Mouse (Mus musculus) heart, embryonic 10.5 days (tissue): ENCODE results near the gene Cntnap2. TPM values are rescaled to one million over a fixed set of nuclear protein-coding genes. Genes with fewer than 3 reads are reported as not detected.
"Not testable (repeated sequence)": the region's sequence is repeated elsewhere in the genome, so short reads cannot be mapped to it uniquely, and the experiment has no call there.

Experiments used
- DNase-seq: peaks from one replicate; pipeline ENCODE4 v3.0.0-alpha.2; 2017; ENCODE audit warnings: low spot score
- H3K27ac ChIP-seq: fragments of 300-500 bp; sonication (generic); 2 replicates; pipeline ENCODE4 v1.5.1; 2016; ENCODE audit warnings: mild to moderate bottlenecking
- H3K27me3 ChIP-seq: fragments of 300-500 bp; sonication (generic); 2 replicates; pipeline ENCODE4 v1.6.1; 2016; ENCODE audit warnings: mild to moderate bottlenecking; ENCODE audit not compliant: poor library complexity, insufficient read depth, severe bottlenecking
- H3K36me3 ChIP-seq: fragments of 300-500 bp; sonication (generic); 2 replicates; pipeline ENCODE4 v1.6.1; 2016; ENCODE audit warnings: mild to moderate bottlenecking, moderate library complexity
- H3K4me1 ChIP-seq: fragments of 300-500 bp; sonication (generic); 2 replicates; pipeline ENCODE4 v1.6.1; 2016; ENCODE audit warnings: mild to moderate bottlenecking
- H3K4me3 ChIP-seq: fragments of 300-500 bp; sonication (generic); 2 replicates; pipeline ENCODE4 v1.5.1; 2016; ENCODE audit warnings: mild to moderate bottlenecking, moderate library complexity
- H3K9me3 ChIP-seq: fragments of 300-500 bp; sonication (generic); 2 replicates; pipeline ENCODE4 v1.6.1; 2016; ENCODE audit warnings: mild to moderate bottlenecking, moderate library complexity
- WGBS: fragments of 180-500 bp; shearing (Covaris S2); methylation state at CpG from one replicate; pipeline ENCODE4 v1.1.7; 2016; 5-methylcytosine and 5-hydroxymethylcytosine counted together
- polyA plus RNA-seq: library from polyadenylated mRNA; unstranded; fragments of >200 nt; fragmentation: Nextera tagmentation; extraction: Ambion mirVana; gene quantifications from 2 replicates; pipeline ENCODE4 v1.2.1, GENCODE M21; 2016

Gene Cntnap2
- polyA plus RNA-seq, 1 experiment from 2014 or later, result 1.4 TPM

DNA sequence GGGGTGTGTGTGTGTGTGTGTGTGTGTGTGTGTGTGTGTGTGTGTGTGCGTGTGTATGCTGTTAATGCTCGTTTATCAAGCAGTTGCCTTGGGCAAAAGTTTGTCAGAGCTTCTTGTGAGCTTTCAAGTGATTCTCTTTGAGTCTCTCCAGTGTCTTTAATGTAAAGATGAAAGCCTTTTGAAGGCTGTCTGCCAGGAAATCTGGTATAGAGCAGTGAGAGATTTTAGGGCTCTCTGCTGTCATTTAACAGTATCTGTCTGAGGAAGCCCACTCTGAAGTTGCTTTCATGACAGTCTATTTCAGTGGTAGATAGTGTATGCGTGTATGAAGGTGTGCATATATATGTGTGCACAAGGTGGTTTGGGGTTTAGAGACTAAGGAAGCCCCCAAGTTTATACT lies 1425.2 kb downstream of the Cntnap2 start:
- no peak overlapping the region for H3K4me3 ChIP-seq
- no peaks in the 10 kb centered on the region for H3K9me3 ChIP-seq
- H3K36me3 ChIP-seq, result no peaks in the 10 kb centered on the region
- no peaks in the 10 kb centered on the region for H3K4me1 ChIP-seq
- no peak for DNase-seq
- whole genome bisulfite sequencing, result 74% methylated on average over 3 of the region's 3 CpGs
- no peaks in the 10 kb centered on the region for H3K27me3 ChIP-seq
- no peak overlapping the region for H3K27ac ChIP-seq

DNA sequence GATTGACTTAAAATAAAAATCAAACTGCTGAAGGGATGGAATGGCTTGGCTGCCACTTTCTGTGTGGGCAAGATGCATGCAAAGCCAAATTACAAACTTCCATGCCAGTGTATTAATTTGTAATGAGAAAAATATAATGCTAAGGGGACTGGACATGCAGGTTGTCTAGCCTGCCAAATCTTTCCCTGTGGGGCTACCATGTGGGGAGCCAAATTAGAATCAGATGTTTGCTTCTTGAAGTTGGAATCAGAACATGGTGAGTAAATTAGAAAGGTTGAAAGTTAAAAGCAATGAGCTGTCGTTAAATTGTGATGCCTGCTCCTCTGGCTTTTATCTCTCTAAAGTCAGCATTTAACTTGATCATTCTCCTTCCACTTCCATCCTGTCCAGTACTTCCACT lies 1443.6 kb downstream of the Cntnap2 start:
- H3K4me3 ChIP-seq, result no peak overlapping the region
- no peak overlapping the region for H3K27ac ChIP-seq
- H3K9me3 ChIP-seq, result no peaks in the 10 kb centered on the region
- no peaks in the 10 kb centered on the region for H3K36me3 ChIP-seq
- DNase-seq, result no peak
- H3K27me3 ChIP-seq, result no peaks in the 10 kb centered on the region
- H3K4me1 ChIP-seq, result no peaks in the 10 kb centered on the region
- WGBS, result 77% methylated on average over 1 of the region's 1 CpGs

- DNase-seq, result no peak
- H3K9me3 ChIP-seq, result no peaks in the 10 kb centered on the region
- H3K4me3 ChIP-seq, result no peak overlapping the region
- 74% methylated on average over 1 of the region's 1 CpGs for WGBS
- H3K27ac ChIP-seq, result no peak overlapping the region
- H3K36me3 ChIP-seq, result no peaks in the 10 kb centered on the region
- H3K4me1 ChIP-seq, result no peaks in the 10 kb centered on the region
- no peaks in the 10 kb centered on the region for H3K27me3 ChIP-seq
Measured at GRCm38 (mm10) chr6:46512841-46513240, 1453.7 kb downstream of the Cntnap2 start.

- H3K4me1 ChIP-seq, H3K9me3 ChIP-seq, DNase-seq, H3K27ac ChIP-seq, H3K36me3 ChIP-seq, H3K4me3 ChIP-seq, H3K27me3 ChIP-seq: not testable (repeated sequence)
- WGBS, result 82% methylated on average over 2 of the region's 2 CpGs
Measured at GRCm38 (mm10) chr6:46537586-46537985, 1478.4 kb downstream of the Cntnap2 start.

DNA sequence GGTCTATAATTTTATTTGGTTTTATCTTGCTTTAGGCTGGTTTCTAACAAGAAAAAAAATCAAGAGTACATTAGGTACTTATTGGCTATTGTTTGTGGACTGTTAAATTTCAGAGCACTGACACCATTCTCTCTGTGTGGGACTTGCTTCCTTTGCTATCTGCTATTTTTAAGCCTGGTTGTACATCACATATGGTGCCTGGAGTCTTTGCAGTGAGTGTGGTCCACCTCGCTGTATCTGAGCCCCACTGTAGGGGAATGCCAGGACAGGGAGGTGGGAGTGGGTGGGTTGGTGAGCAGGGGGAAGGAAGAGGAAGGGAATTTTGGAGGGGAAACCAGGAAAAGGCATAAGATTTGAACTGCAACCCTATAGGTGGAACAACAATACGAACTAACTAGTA lies 1504.3 kb downstream of the Cntnap2 start:
- no peaks in the 10 kb centered on the region for H3K36me3 ChIP-seq
- no peaks in the 10 kb centered on the region for H3K27me3 ChIP-seq
- H3K9me3 ChIP-seq, result no peaks in the 10 kb centered on the region
- no peak for DNase-seq
- H3K4me1 ChIP-seq, result no peaks in the 10 kb centered on the region
- no peak overlapping the region for H3K4me3 ChIP-seq
- WGBS, result 70% methylated on average over 2 of the region's 2 CpGs
- no peak overlapping the region for H3K27ac ChIP-seq

GRCm38 (mm10) chr6:46575055-46575454 lies 1515.9 kb downstream of the Cntnap2 start:
- Histone ChIP-seq H3K27ac (no peak overlapping the region), H3K36me3 (no peaks in the 10 kb centered on the region), H3K27me3 (no peaks in the 10 kb centered on the region), H3K9me3 (no peaks in the 10 kb centered on the region), H3K4me1 (no peaks in the 10 kb centered on the region), H3K4me3 (no peak overlapping the region)
- DNase-seq, result no peak
- 68% methylated on average over 3 of the region's 3 CpGs for WGBS

DNA sequence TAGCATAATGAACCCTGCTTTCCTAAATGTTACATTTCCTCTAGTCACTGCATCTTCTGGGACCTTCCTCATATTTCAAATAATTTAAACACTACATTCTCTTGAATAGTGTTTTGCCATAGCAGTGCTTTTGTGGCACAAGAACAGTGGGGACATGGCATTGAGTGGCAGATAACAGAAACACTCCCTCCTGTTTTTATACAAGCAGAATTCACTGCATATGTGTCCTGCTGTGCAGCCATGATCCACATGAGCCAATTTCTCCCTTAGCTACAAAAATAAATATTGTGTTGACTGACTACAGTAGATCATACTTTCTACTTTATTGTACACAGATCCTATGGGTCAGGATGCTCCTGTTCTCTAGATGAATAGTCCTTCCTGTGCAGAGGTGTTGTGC lies 1553.2 kb downstream of the Cntnap2 start:
- DNase-seq, result no peak
- Histone ChIP-seq H3K36me3 (no peaks in the 10 kb centered on the region), H3K9me3 (no peaks in the 10 kb centered on the region), H3K27ac (no peak overlapping the region), H3K4me1 (no peaks in the 10 kb centered on the region), H3K4me3 (no peak overlapping the region), H3K27me3 (no peaks in the 10 kb centered on the region)

- H3K27me3 ChIP-seq, result no peaks in the 10 kb centered on the region
- 81% methylated on average over 3 of the region's 3 CpGs for WGBS
Measured at GRCm38 (mm10) chr6:46612872-46613271, 1553.7 kb downstream of the Cntnap2 start.

GRCm38 (mm10) chr6:46669018-46669417 lies 1609.9 kb downstream of the Cntnap2 start:
- no peaks in the 10 kb centered on the region for H3K9me3 ChIP-seq
- H3K4me1 ChIP-seq, result no peaks in the 10 kb centered on the region
- no peaks in the 10 kb centered on the region for H3K27me3 ChIP-seq
- H3K27ac ChIP-seq, result no peak overlapping the region
- H3K4me3 ChIP-seq, result no peak overlapping the region
- DNase-seq, result no peak
- WGBS, result 73% methylated on average over 1 of the region's 1 CpGs
- H3K36me3 ChIP-seq, result no peaks in the 10 kb centered on the region

More at GRCm38 (mm10) chr6:46612872-46613271, 1553.7 kb downstream of the Cntnap2 start:
- no peaks in the 10 kb centered on the region for H3K9me3 ChIP-seq
- no peaks in the 10 kb centered on the region for H3K4me1 ChIP-seq
- no peak overlapping the region for H3K4me3 ChIP-seq
- H3K36me3 ChIP-seq, result no peaks in the 10 kb centered on the region
- no peak overlapping the region for H3K27ac ChIP-seq
- DNase-seq, result no peak

DNA sequence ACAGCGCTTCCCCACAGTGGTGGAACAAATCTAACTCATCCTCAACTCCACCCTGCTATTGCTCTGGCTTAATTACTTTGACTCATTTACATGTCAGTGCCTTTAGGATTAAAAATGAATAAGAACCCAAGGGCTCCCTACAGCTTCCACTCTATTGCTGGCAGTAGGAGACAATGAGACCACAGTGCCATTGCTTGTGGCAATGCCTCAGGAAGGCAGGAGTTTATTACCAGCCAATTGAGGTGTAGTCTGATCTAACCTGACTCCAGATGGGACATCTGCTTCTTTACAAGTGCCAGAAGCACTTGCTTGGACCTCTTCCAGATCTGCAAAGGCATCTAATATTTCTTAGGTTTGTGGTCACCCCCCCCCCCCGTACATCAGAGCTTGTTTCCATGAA lies 1615.9 kb downstream of the Cntnap2 start:
- no peak for DNase-seq
- no peak overlapping the region for H3K27ac ChIP-seq
- 81% methylated on average over 2 of the region's 2 CpGs for WGBS
- no peaks in the 10 kb centered on the region for H3K4me1 ChIP-seq
- H3K36me3 ChIP-seq, result no peaks in the 10 kb centered on the region
- no peaks in the 10 kb centered on the region for H3K27me3 ChIP-seq
- H3K4me3 ChIP-seq, result no peak overlapping the region
- H3K9me3 ChIP-seq, result no peaks in the 10 kb centered on the region

- Histone ChIP-seq H3K4me3 (no peak overlapping the region), H3K36me3 (no peaks in the 10 kb centered on the region), H3K27me3 (no peaks in the 10 kb centered on the region), H3K9me3 (no peaks in the 10 kb centered on the region), H3K27ac (no peak overlapping the region), H3K4me1 (no peaks in the 10 kb centered on the region)
- 76% methylated on average over 4 of the region's 4 CpGs for WGBS
- no peak for DNase-seq
Measured at GRCm38 (mm10) chr6:46675621-46676020, 1616.5 kb downstream of the Cntnap2 start.

- 71% methylated on average over 1 of the region's 1 CpGs for WGBS
Measured at GRCm38 (mm10) chr6:46696187-46696586, 1637.0 kb downstream of the Cntnap2 start.

DNA sequence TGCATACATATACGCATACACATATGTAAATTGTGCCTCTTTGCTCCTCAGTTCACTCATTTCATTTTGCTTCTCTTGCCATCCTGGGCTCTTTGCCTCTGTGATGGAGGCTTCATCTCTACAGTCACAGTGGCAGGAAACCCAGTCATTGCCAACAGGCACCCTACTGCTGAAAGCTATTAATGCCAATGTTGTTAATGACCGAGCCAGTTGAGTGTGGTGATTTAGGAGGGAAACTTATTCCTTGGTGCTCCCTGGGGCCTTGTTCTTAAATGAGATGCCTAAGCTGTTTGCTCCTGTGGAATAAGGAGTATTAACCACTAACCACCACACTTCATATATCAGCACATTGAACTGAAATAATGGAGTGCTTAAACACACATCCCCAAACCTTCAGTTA lies 1640.2 kb downstream of the Cntnap2 start:
- Histone ChIP-seq H3K27me3 (no peaks in the 10 kb centered on the region), H3K9me3 (no peaks in the 10 kb centered on the region), H3K27ac (no peak overlapping the region), H3K4me1 (no peaks in the 10 kb centered on the region), H3K36me3 (no peaks in the 10 kb centered on the region), H3K4me3 (no peak overlapping the region)
- no peak for DNase-seq
- 83% methylated on average over 2 of the region's 2 CpGs for WGBS

More at GRCm38 (mm10) chr6:46696187-46696586, 1637.0 kb downstream of the Cntnap2 start:
- DNase-seq, result no peak
- H3K27me3 ChIP-seq, result no peaks in the 10 kb centered on the region
- no peak overlapping the region for H3K27ac ChIP-seq
- H3K9me3 ChIP-seq, result no peaks in the 10 kb centered on the region
- no peaks in the 10 kb centered on the region for H3K36me3 ChIP-seq
- H3K4me1 ChIP-seq, result no peaks in the 10 kb centered on the region
- H3K4me3 ChIP-seq, result no peak overlapping the region

DNA sequence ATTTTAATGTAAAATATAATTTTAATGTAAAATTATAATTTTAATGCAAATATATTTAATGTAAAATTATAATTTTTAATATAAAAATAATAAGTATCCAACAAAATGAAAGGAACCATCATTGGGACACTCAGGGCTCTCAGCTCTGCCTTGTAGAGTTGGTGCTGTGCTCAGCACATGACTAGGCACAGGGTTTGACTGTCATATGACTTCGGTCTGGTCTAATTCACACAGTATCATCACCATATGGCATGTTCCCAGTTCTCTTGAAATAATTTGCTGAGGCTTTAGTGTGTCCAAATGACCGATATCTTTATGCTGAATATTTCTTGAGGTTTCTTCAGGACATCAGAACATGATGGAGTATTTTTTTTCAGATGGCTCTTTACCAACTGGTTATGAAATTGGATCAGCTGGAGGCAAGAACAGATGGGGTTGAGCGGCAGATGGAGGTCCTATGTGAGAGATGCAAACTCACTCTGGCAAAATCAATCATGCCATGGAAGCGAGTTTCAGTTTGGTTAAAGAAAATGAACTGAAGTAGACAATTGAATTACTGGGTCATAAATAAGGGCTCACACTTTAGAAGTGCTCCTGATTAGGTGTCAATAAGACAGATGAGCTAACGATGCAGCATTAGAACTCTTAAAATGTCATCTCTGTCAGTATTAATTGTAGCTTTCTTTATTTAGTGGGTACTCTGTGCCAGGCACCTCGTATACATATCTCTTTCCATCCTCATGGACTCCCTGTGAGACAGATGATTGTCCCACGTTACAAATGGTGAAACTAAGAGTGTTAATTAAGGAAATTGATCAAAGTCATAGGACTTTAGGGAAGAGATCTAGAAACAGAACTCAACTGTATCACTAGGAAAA lies 1645.4 kb downstream of the Cntnap2 start:
- DNase-seq, result no peak
- no peak overlapping the region for H3K27ac ChIP-seq
- no peak overlapping the region for H3K4me3 ChIP-seq
- 77% methylated on average over 7 of the region's 7 CpGs for WGBS
- no peaks in the 10 kb centered on the region for H3K36me3 ChIP-seq
- no peaks in the 10 kb centered on the region for H3K9me3 ChIP-seq
- no peaks in the 10 kb centered on the region for H3K4me1 ChIP-seq
- H3K27me3 ChIP-seq, result no peaks in the 10 kb centered on the region
